Mouse (Mus musculus) spleen, postnatal 10 days (tissue): Measurements from ENCODE around the gene Mcts2.

ENCODE experiments used
- DNase-seq, 2 experiments: peaks; one replicate each; pipeline ENCODE4 v3.0.0; 2021 to 2022; ENCODE audit warnings: low spot score in 2 of 2

Gene Mcts2

DNA sequence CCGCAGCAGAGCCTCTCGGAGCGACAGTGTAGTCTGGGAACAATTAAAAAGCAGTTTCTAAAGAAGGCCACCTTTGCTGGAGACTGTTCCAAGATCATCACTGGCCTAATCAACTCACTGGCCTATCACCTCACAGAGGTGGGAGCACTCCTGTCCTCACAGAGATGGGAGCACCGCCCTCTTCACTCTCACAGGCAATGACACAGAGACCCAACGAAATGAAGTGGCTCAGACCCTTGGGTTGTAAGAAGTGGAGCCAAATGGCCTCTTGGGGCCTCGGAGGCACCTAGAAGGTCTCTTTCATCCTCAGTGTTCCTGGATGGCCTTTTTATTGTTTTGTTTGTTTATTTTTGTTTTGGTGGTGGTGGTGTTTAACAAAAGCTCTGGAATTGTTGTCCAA is 39.4 kb downstream of the Mcts2 start:
- no peak for DNase-seq

DNA sequence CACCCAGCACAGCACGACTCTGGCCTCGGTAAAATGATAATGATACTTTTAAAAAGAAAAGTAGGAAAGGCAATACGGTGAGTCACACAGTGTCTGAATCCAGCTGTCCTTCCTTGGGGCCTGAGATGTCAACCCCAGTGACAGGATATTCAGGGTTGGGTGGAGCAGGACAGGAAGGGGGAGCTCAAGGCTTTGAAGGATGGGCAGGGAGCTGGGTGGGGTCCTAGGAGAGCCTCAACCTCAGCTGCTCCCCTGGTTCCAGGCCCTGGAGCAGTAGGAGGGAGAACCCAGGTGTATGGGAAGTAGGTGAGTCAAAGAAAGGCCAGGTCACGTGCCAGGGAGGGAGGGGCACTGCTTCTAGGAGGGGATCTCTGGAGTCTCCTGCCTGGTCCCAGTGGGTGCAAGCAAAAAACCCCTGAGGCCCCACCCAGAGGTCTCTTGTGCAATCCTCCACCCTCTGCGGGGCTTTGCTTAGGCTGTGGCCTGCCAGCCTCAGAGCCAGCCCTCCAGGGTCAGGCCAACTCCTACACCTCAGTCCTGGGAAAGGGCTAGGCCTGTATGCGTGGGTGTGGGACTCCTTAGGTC is 40.0 kb downstream of the Mcts2 start:
- no peak for DNase-seq

DNA sequence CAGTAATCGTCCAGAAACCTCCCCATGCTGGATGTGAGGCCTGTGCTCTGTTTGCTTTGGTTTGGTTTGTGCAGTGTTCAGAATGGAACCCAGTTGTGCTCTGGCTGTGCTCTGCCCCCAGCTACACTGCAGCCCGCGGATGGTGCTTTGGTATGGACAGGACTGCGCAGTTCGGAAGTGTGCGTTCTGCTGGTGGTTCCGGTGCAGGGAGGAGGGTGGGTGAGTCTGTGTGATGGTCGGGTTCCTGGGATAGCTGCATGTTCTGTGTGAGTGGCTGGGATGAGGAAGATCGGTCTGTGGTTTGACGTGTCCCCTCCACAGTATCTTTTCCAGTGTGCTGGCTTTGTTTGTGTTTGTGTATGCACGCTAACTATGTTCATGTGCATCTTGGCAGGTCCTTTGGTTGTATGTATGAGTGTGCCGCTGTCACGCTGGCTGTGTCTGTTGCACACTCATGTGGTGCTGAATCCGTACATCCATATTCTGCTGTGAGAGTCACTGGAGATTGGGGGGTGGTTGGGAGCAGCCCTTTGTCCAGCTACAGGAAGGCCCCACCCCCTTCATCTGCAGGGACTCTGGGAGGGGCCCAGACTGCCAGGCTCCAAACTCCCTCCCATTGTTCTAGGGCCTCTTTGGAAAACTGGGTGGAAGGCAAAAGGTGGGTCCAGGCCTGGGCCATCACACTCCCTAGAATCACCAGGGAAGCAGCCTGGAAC is 41.1 kb downstream of the Mcts2 start:
- DNase-seq: no peak

DNA sequence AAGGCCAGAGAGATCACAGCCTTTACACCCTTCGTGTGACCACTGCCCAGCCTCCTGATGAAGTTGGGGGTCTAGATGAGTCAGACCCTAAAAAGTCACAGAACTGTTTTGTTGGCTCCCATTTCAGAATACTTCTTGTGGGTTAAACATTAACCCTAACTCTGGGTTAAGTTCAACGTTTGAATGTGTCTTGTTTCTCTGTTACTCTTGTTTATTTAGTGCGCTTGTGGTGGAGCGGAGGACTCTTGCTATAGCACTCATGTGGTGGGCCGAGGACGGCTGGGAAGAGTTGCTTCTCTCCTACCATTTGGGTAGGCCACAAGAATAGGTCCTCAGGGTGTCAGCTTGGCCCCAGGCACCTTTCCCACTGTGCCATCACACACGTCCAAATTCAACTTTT is 41.8 kb downstream of the Mcts2 start:
- DNase-seq: no peak

DNA sequence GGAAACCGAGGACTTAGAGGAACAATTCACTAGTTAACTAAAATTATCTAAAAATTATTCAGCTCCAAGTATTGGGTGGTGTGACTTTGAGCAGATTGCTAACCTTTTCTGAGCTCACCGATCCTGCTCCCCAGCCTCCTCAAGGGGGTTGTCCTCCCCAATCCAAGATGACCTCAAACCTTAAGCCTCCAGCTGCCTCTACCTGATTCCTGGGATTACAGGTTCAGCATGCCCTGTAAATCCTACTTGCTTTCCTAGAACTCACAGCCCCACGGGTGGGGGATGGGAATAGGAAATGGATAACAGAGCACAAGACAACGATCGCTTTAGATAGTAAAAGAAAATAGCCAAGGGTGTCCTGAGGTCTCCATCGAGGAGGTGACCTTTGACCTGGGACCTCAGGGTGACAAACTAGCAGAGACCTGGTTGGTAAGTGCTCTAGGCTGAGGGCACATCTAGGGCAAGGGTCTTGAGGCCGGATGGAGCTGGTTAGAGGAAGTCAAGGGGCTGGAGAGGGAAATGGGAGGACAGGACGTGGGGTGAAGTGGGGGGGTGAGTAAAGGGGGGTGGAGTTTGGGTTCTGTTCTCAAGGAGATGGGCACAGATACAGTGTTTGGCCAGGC is 42.3 kb downstream of the Mcts2 start:
- DNase-seq: no peak

DNA sequence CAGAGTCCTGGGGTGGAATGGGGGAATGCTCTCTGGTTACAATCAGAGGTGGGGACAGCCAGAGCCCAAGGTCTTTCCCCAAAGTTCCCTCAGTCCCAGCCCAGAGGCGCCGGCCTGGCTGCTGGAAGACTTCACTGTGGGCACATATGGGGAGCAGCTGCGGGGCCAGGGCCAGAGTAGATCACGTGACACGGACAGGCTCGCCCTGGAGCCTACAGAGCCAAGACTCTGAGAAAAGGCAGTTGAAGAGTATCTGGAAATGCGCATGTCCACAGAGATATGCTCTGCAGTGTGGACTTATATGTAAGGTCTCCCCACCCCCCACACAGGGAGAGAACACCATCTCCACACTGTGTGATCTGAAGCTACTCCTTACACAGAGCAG is 42.8 kb downstream of the Mcts2 start:
- no peak for DNase-seq

DNA sequence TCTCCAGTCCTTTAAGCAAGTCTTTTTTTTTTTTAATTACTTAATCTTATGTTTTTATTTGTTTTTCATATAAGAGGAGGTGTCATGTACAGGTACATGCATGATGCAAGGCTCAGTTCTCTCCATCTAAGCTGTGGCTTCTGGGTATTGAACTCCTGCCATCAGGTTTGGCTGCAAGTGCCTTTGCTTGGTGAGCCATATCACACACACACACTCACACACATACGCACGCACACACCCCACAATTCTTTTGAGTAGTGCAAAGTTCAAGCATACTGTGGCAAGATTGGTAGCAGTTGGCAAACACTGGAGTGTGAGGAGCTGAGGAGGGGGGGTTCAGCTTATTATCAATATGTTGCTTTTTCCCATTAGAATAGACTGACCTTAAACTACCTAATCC is 46.4 kb downstream of the Mcts2 start:
- no peak for DNase-seq

DNA sequence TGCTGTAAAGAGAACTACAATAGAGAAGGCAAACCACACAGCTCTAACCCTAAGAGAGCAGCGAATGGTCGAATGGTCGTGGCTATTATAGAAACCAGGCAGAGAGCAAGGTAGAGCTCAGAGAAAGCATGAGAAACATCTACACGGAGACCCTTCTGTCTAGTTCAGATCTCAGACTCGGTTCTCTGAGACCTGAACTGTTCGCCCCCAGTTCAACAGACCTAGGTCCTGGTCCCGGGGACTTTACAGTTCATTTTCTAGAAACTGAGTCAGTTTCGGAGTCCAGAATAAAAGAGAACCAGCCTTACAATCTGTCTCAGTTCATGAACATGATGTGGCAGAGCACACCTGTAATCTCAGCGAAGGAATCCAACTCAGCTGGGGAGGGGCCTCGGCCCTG is 47.7 kb downstream of the Mcts2 start:
- DNase-seq: no peak

DNA sequence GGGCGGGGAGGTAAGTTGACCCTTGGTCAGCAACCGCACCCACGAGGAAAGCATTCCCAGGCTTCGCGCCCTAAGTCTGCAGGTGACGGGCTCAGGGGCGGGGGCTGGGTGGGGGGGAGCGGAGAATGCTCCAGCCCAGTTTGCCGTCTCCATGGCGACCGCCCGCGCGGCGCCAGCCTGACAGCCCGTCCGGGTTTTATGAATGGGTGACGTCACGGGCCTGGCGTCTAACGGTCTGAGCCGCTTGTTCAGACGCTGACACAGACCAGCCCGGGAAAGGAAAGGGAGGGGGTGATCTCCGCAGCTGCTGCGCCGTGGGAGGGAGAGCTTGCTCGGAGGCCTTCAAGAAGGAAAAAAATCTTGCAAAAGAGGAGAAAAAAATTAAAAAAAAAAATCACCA is 48.1 kb downstream of the Mcts2 start:
- peak; percentile 43 to 79 for DNase-seq

DNA sequence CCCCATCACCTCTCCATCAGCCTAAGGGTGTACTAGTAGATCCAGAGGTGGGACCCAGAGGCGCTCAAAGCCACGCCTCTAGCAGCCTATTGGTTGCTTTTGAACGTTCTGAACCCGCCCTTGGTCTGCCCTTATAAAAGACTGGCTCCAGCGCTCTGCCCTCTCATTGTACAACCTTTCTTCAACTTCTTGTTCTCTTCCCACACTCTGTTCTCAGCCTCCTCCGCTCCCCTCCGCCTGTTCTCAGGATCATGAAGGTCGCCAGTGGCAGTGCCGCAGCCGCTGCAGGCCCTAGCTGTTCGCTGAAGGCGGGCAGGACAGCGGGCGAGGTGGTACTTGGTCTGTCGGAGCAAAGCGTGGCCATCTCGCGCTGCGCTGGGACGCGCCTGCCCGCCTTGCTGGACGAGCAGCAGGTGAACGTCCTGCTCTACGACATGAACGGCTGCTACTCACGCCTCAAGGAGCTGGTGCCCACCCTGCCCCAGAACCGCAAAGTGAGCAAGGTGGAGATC is 49.3 kb downstream of the Mcts2 start, which contains the start of gene Id1:
Gene Id1 (plus strand): TSS at position 162 of the 512 bp plus-strand sequence.
- peak; percentile 58 to 74 for DNase-seq

DNA sequence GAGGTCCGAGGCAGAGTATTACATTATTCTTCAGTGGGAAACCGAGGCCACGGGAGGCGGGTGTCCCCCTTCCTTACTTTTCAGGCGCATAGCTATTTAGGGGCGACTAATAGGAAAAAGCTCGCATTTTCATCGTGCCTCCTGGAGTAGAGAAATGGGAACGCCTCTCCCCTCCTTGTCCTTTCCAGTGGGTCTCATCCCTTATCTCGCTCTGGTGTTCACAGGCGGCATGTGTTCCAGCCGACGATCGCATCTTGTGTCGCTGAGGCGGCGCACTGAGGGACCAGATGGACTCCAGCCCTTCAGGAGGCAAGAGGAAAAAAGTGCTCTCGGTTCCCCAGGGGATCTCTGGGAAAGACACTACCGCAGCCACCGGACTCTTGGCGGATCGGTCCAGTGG is 49.9 kb downstream of the Mcts2 start:
- no peak for DNase-seq
